Mouse (Mus musculus) heart, adult 9 months (tissue): ENCODE data around the gene Gm45062.
"Not testable (repeated sequence)": the region's sequence is repeated elsewhere in the genome, so short reads cannot be mapped to it uniquely, and the experiment has no call there.

Experiments used
- DNase-seq, 2 experiments: peaks; one replicate each; pipeline ENCODE4 v3.0.0; 2022; ENCODE audit warnings: low spot score in 2 of 2

The Gm45062 gene

DNA sequence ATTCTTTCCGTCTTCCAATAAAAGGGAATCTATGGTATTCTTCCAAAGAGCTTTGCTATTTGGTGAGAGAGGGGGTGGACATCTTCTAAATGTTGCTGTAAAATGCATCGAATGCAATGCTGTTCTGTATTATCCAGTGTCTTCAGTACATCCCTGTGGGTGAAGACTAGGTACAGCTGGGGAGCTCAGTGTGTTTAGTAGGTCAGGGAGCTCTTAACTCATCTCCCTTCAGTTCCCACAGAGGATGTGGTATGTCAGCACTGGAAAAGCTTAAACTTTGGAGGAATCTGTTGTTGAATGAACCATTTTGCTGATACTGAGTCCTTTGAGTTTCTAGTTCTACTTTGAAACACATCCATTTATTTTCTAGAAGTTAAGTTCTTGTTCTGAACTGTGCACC, 53.3 kb downstream of the Gm45062 start:
- DNase-seq = no peak

DNA sequence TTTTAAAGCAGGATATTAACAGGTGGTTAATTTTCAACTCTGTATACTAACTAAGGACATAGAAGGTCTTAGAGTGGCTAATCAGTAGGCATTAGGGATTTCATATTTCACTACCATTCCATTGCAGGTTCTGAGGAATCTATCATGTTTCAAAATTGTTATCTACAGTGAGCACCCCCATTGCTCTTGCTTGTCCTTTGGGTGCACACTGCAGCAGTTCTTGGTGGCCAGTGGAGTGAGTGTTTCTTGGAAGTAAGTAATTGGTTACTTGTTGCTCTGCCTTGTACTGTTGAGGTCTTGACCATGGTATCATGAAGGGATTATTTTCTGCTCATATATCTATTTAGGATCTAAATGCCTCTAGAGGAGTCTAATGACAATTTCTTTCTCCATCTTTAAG, 57.0 kb downstream of the Gm45062 start:
- no peak for DNase-seq

DNA sequence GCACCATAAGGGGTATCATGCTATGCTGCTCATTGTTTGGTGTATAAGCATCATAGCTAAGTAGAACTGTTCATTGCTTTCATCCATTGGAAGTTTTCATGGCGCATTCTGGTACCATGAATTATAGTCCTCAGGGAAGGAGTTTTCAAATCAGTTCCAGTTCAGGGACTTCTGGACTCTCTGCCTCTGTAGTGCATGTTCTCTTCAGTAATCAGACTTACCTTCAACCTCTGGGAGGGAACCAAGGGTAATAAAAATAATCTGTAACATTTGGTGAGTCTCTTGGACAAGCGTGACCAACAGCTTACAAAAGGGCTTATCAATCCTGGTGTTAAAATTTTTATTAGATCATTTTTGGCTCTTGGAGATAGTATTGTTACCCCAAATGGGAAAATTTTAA, 60.3 kb downstream of the Gm45062 start:
- no peak for DNase-seq

DNA sequence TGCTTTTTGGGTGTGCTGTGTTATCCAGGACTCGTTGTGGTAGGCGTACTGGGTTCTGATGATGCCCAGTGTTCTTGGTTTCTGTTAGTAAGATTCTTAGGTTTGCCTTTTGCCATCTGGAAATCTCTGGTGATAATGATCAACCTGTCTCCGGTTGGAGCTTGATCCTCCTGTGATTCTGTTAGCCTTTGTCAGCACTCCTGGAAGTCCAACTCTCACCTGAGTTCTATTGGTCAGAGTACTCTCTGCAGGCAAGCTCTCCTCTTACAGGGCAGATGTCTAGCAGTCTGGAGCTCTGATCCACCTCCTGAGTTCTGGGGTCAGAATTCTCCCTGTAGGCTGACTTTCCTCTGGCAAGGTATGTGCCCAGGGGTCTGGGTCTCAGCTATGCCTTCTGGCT, 72.2 kb downstream of the Gm45062 start:
- DNase-seq = not testable (repeated sequence)

DNA sequence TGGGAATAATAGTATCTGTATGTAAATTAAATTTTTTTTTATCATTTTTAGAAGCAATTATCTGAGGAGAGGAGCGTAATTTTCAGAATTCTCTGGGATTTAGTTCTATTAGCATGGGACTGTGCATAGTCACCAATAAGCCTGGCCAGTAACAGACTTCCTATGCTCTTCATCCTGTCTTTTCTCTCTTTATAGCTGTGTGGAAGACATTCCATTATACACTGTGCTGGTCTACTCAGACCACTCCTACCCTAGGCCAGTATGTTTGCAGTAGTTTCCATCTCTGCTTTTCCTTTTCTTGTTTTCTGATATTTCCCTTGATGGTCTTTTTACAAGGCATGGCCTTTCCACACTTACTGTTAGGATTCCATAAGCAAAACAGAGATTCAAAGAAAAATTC, 74.1 kb downstream of the Gm45062 start:
- DNase-seq = no peak

DNA sequence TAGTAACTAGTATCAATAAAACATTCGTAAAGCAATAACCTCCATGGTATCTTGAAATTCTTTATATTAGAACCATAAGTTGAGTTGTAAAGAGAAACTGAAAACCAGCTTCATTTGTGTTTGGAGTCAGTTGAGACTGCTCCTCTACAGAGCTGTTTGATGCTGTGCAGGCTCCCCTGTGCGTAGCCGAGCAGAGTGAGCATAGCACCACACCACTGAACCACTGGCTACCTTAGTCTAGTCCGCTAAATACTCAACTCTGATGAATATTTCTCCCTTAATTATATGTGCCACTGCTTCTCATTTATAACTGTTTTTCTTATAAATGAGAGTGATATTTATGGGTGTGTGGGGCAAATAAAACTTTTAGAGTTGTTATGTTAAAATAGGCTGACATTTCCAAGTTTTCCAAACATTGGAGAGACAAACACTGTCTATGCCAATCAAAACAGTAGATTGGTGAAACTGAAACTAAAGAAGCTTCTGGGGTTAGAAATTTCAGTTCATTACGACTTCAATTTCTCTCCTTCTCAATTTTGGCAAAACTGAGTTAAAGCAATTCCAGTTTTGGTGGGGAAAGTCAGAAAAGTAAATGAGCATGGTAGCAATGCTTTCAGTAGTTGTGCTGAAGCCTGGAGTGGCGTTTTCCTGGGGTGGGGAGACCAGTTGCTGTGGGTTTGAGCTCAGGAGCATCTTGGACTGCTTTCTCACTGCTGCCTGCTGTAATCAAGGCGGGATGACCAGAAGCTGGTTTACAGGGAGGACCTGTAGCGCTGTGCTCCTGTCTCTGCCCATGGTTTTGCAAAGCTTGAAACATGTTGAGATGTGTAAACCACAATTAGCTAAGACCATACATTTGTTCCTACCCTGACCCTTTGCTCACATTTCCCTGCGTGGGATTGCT, 77.5 kb downstream of the Gm45062 start:
- peak; percentile 34 to 41 for DNase-seq

DNA sequence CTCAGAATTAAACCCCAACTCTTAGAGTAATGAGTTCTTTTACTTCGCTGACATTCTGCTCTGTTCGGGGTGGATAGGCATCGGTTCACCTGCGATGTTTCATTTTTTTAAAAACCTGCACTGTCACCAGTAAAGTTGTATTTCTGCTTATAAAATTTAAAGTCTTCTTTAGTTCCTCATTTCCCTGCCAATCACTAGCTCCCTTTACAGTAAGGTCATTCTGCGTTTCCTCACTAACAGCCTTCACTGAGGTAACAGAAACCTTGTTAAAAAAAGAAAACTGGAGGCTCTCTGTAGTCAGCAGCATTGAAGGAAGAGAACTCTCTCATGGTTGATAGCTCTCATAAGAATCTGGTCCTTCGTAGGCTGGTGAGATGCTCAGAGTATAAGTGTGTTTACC, 80.2 kb downstream of the Gm45062 start:
- no peak for DNase-seq

DNA sequence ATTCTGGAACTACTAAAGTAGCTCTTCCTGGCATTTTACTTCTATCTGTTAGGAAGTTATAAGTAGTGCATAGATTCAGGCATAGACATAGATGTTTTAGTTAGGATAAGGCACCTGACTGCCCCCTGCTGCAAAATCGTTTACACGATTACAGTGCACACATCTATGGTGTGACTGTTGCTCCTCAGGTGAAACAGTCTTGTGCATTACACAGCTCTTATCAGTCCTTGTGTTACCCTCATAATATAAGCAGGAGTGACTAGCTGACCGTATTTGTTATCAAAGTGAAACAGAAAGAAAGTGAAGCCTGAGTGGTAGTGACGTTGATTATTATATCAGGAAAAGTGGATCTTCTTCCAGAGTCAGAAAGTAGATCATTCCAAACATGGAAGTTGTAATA, 84.0 kb downstream of the Gm45062 start:
- no peak for DNase-seq

DNA sequence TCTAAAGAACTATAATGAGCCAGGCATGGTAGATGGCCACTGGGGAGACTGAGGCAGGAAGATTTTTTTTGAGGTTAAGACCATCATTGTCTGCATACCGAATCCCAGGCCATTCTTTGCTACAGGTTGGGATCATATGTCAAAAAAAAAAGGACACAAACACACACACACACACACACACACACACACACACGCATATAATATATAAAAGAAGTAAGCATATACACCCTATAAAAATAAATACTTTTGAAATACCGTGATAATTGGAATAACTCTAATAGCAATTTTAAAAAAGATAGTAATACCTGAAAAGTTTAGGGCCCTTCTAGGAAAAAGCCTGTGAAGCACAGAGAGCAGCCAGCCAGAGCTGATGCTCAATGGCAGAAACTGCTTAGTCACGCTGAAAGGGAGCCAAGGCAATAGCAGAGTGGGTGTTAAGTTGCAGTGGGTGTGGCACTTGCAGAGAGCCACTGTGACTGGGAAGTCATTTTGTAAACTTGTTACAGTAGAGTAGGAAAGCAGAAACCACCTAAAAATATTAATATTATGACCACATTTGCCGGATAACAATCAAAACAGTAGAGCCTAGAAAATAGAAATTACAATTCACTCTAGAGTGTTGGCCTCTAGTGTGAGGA, 86.1 kb downstream of the Gm45062 start:
- peak; percentile 72 to 78 for DNase-seq

DNA sequence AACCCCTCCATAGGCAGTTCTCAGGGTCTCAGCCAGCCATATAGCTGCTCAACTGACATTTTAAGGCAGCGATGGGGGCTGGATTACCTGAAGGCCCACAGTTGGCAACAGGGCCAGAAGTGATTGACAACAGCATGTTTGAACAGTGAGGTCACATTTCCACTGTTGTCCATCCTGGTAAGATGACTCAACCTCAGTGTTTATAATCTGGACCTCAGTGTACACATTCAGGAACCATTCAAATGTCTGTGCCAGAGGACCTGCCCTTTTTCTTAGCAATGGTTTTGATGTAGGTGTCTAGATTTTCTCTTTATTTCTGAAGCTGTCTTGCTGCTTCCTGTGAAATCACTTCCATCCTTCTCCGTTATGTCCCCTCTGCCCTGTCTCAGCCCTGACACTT, 87.9 kb downstream of the Gm45062 start:
- DNase-seq = no peak

DNA sequence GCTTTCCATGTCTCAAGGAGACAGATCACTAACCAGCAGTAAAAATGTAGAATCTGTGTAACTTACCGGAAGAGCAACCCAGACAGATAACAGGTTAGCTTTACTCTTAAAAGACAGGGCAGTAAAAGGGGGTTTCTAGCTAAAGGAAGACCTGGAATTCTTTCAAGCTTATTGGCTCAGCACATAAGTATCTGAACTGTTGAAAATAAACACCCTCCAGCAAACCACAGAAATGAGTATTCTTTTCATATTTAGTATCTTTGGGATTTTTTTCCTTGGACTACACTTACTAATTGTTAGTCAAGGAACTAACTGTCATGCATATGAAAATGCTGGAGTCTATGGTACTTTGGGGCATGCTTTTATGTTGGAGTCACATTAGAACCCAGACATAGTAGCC, 89.1 kb downstream of the Gm45062 start:
- DNase-seq = no peak

DNA sequence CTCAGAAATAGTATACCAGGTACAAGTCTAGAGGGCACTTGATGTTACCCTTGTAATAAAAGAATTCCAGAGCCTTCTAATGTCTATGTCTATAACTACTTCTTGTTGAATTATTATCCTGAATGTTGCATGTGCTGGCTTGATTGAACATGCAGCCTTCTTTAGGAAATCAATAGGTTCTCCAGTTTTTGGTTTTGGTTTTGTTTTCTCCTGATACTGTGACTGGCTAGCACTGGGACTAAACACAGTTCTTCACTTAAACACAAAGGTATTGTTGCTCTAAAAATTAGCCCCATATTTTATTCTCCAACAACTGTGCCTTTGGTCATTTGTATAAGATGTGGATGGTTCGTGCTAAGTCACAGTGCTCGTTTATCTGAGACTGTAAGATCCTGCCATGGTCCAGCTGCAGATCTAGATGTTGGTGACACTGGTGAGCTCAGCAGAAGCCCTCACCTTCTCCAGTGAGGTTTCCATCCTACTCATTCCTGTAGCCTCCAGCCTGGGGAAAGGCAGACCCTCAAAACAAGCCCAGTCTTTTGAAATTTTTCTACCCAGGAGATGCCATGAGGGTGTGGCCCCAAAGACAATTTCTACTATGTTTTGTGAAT, 89.9 kb downstream of the Gm45062 start:
- no peak for DNase-seq

DNA sequence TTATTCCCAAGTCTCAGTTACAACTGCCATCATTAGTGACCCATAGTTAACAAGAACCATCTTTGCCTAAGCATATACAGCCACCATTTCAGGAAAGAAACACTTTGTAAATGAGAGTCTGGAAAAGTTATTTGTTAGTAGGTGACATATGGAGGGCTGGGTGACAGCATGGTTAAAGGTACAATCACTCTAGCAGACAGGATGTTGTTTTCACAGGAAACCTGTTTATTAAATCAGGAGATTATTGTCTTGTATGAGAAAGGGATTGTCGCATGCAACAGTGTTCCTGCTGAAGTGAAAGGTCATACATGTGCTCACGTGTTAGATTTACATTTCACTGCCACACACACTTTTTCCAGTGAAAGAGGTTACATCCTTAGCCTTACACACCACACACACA, 92.3 kb downstream of the Gm45062 start:
- DNase-seq = peak in 1 of 2 experiments; percentile 33

DNA sequence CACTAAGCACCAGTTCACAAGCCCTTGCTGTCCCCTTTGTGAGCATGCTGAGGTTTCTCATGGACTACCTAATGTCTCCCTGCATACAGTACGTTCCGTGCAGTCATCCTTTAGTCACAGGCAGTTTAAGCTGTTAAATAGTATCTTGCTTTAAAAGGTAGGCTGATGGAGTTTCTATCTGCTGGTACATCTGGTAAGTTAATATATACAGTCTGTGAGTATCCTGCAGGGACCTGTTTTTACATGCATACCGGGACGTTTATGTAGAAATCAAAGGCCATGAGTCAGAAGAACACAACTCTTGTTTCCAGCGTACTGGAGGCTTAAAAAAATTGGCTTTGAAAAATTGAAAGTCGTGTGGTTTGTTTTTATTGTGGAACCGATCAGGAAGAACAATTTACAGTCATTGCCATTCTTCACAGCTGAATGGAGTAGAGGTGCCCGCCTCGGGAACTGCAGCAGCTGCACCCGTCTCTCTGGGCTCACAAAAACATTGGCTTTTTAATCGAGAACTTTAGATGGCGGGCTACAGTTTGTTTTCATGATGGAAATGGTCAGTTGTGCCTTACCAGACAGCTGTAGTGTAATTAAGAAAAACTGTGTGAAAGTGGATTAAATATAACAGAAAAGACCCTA, 93.4 kb downstream of the Gm45062 start:
- DNase-seq = no peak

DNA sequence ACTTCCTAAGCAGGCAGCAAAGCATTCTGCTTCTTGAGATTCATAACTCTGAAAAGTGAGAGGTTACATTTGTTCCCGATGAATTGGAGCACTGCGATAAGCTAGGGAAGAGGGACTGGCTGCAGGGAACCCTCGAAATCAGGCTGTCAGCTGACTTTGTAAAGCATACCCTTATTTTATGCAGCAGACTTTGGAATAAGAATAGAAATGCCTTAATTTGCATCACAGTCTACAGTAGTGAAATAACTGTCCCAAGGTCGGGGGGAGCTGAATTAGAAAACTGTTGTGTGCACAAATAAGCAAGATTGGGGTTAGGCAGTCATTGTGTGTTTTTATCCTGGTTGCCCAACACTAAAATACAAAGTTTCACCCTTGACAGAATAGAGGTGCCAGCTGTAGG, 94.2 kb downstream of the Gm45062 start:
- DNase-seq = no peak

DNA sequence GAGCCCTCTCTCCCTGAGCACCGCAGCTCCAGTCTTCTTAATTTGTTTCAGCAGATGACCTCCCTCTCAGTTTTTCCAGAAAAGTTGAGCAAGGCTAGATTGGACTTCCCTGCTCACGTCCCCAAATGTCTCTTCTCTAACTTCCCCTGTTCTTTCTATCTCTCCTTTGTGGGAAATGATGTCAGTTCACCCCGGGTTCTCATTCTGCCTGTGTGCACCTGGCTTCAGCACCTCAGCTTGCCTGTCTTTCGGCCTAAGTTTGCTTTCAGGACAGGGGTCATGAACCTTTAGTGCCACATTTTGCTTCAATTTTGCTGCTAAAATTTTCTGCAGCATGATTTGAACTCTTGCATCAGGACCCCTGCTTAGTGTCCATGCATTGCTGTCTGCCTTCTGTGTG, 95.6 kb downstream of the Gm45062 start:
- no peak for DNase-seq

DNA sequence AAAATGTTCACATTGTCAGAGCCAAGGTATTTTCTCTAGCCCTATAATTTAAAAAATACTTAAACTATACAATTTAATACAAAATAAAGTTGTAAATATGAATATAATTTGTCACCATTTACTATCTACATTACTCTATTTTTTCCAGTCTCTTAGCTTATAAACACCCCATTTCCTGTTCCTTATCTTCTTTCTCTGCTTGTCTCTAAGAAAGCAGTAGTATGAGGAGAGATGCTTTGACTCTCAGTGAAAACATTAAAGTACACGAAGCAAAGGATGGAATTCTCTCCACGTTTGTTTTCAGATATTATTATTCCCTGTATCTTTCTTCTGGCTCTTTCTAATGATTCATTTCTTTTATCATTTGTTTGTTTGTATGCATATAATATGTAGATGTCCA, 99.0 kb downstream of the Gm45062 start:
- no peak for DNase-seq

DNA sequence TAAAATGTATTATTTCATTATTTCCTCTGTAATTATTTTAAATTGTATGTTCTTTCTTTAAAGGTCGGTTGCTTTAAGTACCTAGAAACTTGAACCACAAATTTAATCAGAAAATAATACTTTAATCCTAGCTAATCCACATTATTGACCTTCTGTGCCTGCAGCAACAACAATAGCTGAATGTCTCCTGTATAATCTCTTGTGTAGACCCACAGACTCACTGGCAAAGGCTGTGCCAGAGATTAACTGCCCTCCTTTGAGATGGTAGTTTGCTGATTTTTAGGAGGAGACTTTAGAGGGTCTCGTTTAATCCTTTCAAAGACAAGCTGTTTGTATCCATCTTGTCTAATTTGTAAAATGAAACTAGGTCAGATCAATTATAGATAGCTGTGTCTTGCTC, 99.5 kb downstream of the Gm45062 start:
- DNase-seq = no peak

DNA sequence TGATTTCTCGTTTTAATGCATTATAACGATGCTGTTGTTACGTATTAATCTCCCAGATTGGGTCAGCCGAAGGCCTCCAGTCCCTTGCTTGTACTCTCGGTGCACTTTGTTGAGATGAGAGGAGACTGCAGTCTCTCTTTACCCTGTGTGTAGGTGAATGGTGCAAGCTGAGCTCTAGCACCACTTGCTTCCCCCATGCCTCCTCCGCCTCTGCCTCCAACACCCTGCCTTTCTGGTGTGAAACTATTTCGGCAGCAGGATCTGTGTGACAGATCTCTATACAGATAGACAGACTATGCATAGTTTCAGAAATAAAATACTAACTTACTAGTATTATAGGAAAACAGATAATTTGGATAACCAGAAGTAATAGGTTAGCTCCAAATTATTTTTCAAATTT, 101.6 kb downstream of the Gm45062 start:
- no peak for DNase-seq

DNA sequence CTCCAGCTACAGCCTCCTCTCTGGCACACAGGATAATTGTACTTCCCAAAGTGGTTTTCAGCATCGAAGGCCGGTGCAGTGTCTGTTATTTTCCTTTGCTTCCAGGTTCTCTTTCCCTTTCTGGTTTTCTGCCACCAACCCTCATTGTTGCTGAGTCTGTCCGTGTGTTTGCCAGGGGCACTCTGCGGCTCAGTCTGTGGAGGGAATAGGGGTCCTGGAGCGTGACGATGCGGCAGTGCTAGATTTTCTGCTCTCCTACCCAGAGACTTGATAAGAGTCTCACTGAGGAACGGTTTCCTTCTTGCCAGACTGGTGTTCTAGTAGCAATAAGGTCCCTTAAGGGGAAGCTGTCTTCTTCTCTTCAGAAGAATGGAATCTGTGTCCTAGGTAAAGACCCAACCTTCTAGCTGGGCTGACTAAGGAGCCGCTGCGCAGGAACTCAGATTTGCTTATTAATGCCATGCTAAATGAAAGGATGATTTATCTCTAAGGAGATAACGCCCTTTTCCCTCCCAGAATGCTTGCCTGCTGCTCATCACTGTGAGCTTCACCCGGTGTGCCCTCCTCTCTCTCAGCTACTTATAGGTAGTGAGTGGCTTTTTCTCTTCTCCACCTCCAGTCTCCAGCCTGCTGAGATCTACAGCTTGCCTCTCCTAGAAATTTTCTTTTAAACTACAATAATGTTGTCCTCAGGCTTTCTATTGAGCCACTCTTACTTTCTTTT, 104.9 kb downstream of the Gm45062 start:
- no peak for DNase-seq

DNA sequence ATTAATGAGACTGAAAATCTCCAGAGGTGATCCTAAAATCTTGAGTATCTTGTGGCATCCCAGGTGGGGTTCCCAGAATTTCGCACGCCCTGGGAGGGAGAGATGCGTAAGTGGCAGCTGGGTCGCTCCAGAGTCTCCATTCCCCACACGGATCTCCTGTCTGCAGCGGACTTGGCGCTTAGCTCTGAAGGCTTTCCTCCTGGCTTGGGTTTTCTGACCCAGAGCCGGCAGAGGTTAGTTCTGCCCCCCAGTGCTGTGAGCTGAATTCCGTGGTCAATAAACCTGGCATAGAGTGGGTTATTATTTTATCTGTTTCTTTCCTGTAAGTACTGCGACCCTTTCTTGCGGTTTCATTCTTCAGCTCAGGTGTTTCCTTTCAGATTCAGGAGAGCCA, 105.5 kb downstream of the Gm45062 start:
- DNase-seq = no peak

DNA sequence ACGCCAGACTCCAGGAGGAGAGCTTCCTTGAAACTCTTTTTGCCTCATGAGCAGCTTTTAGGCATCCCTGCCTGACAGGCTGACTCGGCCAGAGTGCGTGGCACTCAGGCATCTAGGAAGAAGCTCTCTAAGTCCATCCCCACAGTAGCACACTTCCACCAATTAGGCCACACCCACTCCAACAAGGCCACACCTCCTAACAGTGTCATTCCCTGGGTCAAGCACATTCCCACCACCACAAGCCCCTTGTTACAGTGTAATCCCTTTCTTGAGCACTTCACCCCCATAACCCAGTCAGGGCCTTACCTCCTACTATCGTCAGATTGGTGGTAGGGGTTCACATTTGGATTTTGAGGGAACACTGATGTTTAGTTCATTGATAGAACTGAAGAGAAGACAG, 108.4 kb downstream of the Gm45062 start:
- no peak for DNase-seq
